Mouse (Mus musculus): ENCODE data around the gene Cops7b.

The Cops7b gene

GRCm38 (mm10) chr1:86657071-86657470, 74.4 kb downstream of the Cops7b start:
- DNase-seq (ENCODE audit: low spot score in 2 of 2), result no peak

Measured in right cerebral cortex, postnatal 36 days (tissue).